Mouse (Mus musculus): ENCODE measurements around the gene Cep170b. TPM values are rescaled to one million over a fixed set of nuclear protein-coding genes. Genes with fewer than 3 reads are reported as not detected.

The Cep170b gene
- polyA plus RNA-seq, 1 experiment from 2014 or later = 17.8 TPM

- peak within 1 kb of the TSS; percentile 74 for H3K4me3 ChIP-seq (replicated peaks)
- H3K9me3 ChIP-seq = no peaks in the 10 kb centered on the region
- WGBS = under 1% methylated on average over 58 of the region's 60 CpGs
- peaks cover 28% of the 10 kb centered on the region for H3K4me1 ChIP-seq (replicated peaks)
- peaks cover 65% of the 10 kb centered on the region for H3K27me3 ChIP-seq
- no peaks in the 10 kb centered on the region for H3K36me3 ChIP-seq
- H3K9ac ChIP-seq (replicated peaks) = peak within 1 kb of the TSS; percentile 69
- ATAC-seq (ENCODE audit: insufficient number of reproducible peaks, insufficient read depth, low FRiP score, low TSS enrichment, low read depth) = peak; percentile 6; the same call in 1 of the 2 replicates
- peak within 1 kb of the TSS; percentile 92 for H3K4me2 ChIP-seq
- H3K27ac ChIP-seq = 0 out of 2 replicates have a peak within 1 kb of the TSS, but pooled peaks have one; percentile 29
These were observed 41.7 kb upstream of the Cep170b start, which contains the start of gene Zbtb42 for GRCm38 (mm10) chr12:112678555-112679026. Gene Zbtb42 (plus strand): TSS chr12:112678828.

- no peaks in the 10 kb centered on the region for H3K36me3 ChIP-seq
- peak overlapping the region; percentile 92 for H3K4me2 ChIP-seq
- H3K4me1 ChIP-seq (replicated peaks) = peaks cover 28% of the 10 kb centered on the region
- 0 out of 2 replicates have a peak overlapping the region, but pooled peaks have one; percentile 29 for H3K27ac ChIP-seq
- H3K9ac ChIP-seq (replicated peaks) = peak overlapping the region; percentile 69
- H3K27me3 ChIP-seq = peaks cover 65% of the 10 kb centered on the region
- H3K4me3 ChIP-seq (replicated peaks) = peak overlapping the region; percentile 74
- ATAC-seq (ENCODE audit: insufficient number of reproducible peaks, insufficient read depth, low FRiP score, low TSS enrichment, low read depth) = no peak
- 3% methylated on average over 62 of the region's 87 CpGs for WGBS
- H3K9me3 ChIP-seq = no peaks in the 10 kb centered on the region
These were observed 40.9 kb upstream of the Cep170b start for GRCm38 (mm10) chr12:112679027-112679996.

GRCm38 (mm10) chr12:112683351-112683750, 36.9 kb upstream of the Cep170b start:
- Histone ChIP-seq H3K4me3 (replicated peaks) (no peak overlapping the region), H3K4me2 (no peak overlapping the region), H3K4me1 (replicated peaks) (peaks cover 10% of the 10 kb centered on the region), H3K36me3 (no peaks in the 10 kb centered on the region), H3K9ac (replicated peaks) (no peak overlapping the region), H3K27ac (no peak overlapping the region), H3K9me3 (no peaks in the 10 kb centered on the region), H3K27me3 (peaks cover 52% of the 10 kb centered on the region)
- WGBS = 67% methylated on average over 7 of the region's 7 CpGs
- no peak for ATAC-seq (ENCODE audit: insufficient number of reproducible peaks, insufficient read depth, low FRiP score, low TSS enrichment, low read depth)

- peaks cover 7% of the 10 kb centered on the region; the same call in 1 of the 2 replicates for H3K4me1 ChIP-seq (replicated peaks)
- no peaks in the 10 kb centered on the region for H3K9me3 ChIP-seq
- H3K27me3 ChIP-seq = peaks cover 3% of the 10 kb centered on the region; the same call in 1 of the 2 replicates
- 74% methylated on average over 15 of the region's 15 CpGs for WGBS
- ATAC-seq (ENCODE audit: insufficient number of reproducible peaks, insufficient read depth, low FRiP score, low TSS enrichment, low read depth) = no peak
- no peak overlapping the region for H3K4me2 ChIP-seq
- H3K36me3 ChIP-seq = peaks cover 5% of the 10 kb centered on the region; the same call in 1 of the 2 replicates
- no peak overlapping the region for H3K27ac ChIP-seq
- no peak overlapping the region for H3K4me3 ChIP-seq (replicated peaks)
- H3K9ac ChIP-seq (replicated peaks) = no peak overlapping the region
These were observed 31.8 kb upstream of the Cep170b start for GRCm38 (mm10) chr12:112688458-112688857.

- H3K4me2 ChIP-seq = peak overlapping the region; percentile 73
- H3K4me3 ChIP-seq (replicated peaks) = peak overlapping the region; percentile 71
- H3K9ac ChIP-seq (replicated peaks) = peak overlapping the region; percentile 86
- H3K9me3 ChIP-seq = no peaks in the 10 kb centered on the region
- H3K27me3 ChIP-seq = peaks cover 5% of the 10 kb centered on the region; the same call in 1 of the 2 replicates
- H3K4me1 ChIP-seq (replicated peaks) = peaks cover 13% of the 10 kb centered on the region
- peaks cover 5% of the 10 kb centered on the region; the same call in 1 of the 2 replicates for H3K36me3 ChIP-seq
- H3K27ac ChIP-seq = peak overlapping the region; percentile 79
- 3% methylated on average over 54 of the region's 54 CpGs for WGBS
- peak; percentile 87 for ATAC-seq (ENCODE audit: insufficient number of reproducible peaks, insufficient read depth, low FRiP score, low TSS enrichment, low read depth)
These were observed 26.8 kb upstream of the Cep170b start for GRCm38 (mm10) chr12:112693185-112694126.

GRCm38 (mm10) chr12:112694127-112694475, 26.2 kb upstream of the Cep170b start:
- peak overlapping the region; percentile 73 for H3K4me2 ChIP-seq
- no peak for ATAC-seq (ENCODE audit: insufficient number of reproducible peaks, insufficient read depth, low FRiP score, low TSS enrichment, low read depth)
- peak overlapping the region; percentile 79 for H3K27ac ChIP-seq
- peaks cover 9% of the 10 kb centered on the region for H3K27me3 ChIP-seq
- WGBS = 80% methylated on average over 10 of the region's 10 CpGs
- peak overlapping the region; percentile 86 for H3K9ac ChIP-seq (replicated peaks)
- H3K4me1 ChIP-seq (replicated peaks) = peaks cover 13% of the 10 kb centered on the region
- peaks cover 5% of the 10 kb centered on the region; the same call in 1 of the 2 replicates for H3K36me3 ChIP-seq
- H3K4me3 ChIP-seq (replicated peaks) = peak overlapping the region; percentile 71
- no peaks in the 10 kb centered on the region for H3K9me3 ChIP-seq

- Histone ChIP-seq H3K27me3 (peaks cover 32% of the 10 kb centered on the region), H3K27ac (no peak overlapping the region)
- WGBS = 80% methylated on average over 3 of the region's 3 CpGs
These were observed 23.3 kb upstream of the Cep170b start for GRCm38 (mm10) chr12:112696806-112697425.

GRCm38 (mm10) chr12:112700522-112700921, 19.7 kb upstream of the Cep170b start:
- peak overlapping the region; percentile 44 for H3K4me2 ChIP-seq
- peak overlapping the region; percentile 27 for H3K9ac ChIP-seq (replicated peaks)
- peak; percentile 63; the same call in 1 of the 2 replicates for ATAC-seq (ENCODE audit: insufficient number of reproducible peaks, insufficient read depth, low FRiP score, low TSS enrichment, low read depth)
- H3K9me3 ChIP-seq = no peaks in the 10 kb centered on the region
- peaks cover 24% of the 10 kb centered on the region for H3K4me1 ChIP-seq (replicated peaks)
- 0 out of 2 replicates have a peak overlapping the region, but pooled peaks have one; percentile 56 for H3K27ac ChIP-seq
- no peaks in the 10 kb centered on the region for H3K36me3 ChIP-seq
- peaks cover 34% of the 10 kb centered on the region for H3K27me3 ChIP-seq
- peak overlapping the region; percentile 16 for H3K4me3 ChIP-seq (replicated peaks)
- 6% methylated on average over 15 of the region's 15 CpGs for WGBS

More at GRCm38 (mm10) chr12:112696806-112697425, 23.3 kb upstream of the Cep170b start:
- Histone ChIP-seq H3K4me3 (replicated peaks) (no peak overlapping the region), H3K4me2 (no peak overlapping the region), H3K9me3 (no peaks in the 10 kb centered on the region), H3K36me3 (no peaks in the 10 kb centered on the region), H3K9ac (replicated peaks) (no peak overlapping the region), H3K4me1 (replicated peaks) (peaks cover 31% of the 10 kb centered on the region)
- ATAC-seq (ENCODE audit: insufficient number of reproducible peaks, insufficient read depth, low FRiP score, low TSS enrichment, low read depth) = no peak

GRCm38 (mm10) chr12:112702374-112703320, 17.6 kb upstream of the Cep170b start:
- whole genome bisulfite sequencing = 52% methylated on average over 6 of the region's 6 CpGs
- Histone ChIP-seq H3K27me3 (peaks cover 48% of the 10 kb centered on the region), H3K27ac (no peak overlapping the region), H3K9me3 (no peaks in the 10 kb centered on the region), H3K9ac (replicated peaks) (no peak overlapping the region), H3K4me3 (replicated peaks) (no peak overlapping the region), H3K36me3 (no peaks in the 10 kb centered on the region), H3K4me1 (replicated peaks) (peaks cover 24% of the 10 kb centered on the region), H3K4me2 (no peak overlapping the region)
- ATAC-seq (ENCODE audit: insufficient number of reproducible peaks, insufficient read depth, low FRiP score, low TSS enrichment, low read depth) = no peak
